Mouse (Mus musculus): ENCODE data around the gene Dnpep.
A peak's percentile ranks its signal among the peaks of the same experiment; 100 is the strongest.

Gene Dnpep

DNA sequence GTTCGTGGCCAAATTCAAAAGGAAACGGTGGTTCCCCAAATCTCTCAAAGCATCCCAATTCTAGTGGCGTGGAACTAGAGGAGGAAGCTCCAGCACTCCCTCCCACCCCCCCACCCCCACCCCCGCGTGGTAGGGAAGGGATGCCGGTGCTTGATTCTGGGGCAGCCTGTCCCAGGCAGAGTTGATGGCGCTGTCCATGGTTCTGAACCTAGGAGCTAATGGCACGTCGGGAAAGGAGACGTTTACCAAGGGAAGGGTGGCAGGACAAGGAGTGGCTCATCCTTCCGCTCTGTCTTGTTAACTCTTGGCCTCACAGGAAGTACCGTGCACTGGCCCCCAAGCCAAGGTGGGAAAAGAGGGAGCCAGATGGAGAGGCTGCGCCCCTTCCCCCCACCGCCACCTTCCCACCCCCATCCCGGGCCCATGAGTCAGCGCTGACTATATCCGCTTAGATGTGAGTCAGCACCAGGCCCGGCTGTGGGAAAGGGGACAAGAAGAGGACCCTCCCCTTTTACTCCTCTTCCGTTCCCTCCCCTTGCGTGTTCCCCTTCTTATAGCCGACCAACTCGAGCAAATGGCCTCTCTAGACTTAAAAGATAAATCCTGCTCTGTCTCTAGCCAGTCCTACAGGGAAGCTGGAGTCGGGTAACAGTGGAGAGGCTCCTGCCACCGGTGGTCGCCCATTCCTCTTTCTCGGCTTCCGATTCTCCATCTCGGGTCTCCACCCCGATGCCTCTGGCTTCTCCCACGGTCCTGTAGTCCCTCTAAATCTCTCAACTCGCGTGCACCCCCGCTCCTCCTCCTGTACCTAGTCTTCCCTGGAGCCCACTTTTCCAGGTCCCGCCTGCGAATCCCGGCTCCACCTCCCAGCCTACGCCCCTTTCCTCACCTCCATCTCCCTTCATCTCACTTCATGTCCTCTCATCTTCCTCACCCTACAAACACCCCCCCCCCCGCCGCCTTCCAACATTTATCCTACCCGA lies 54.5 kb downstream of the Dnpep start:
- peak; percentile 80 for DNase-seq

DNA sequence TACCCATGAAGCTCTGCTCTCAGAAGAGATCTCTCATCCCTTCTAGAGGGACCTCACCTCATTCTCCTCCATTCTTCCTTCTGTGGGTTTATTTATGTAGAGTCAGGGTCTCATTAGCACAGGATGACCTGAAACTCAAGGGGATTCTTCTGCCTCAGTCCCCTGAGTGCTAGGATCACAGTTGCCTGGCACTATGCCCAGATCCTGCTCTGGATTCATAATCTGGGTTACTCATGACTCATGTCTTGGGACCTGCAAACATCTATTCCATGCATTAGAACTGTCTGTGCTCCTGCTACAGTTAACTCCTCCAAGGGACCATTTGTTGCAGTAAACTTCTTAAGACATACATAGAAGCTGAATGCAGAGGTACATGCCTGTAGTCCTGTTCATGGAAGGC lies 56.5 kb downstream of the Dnpep start:
- no peak for DNase-seq

Measured in thymus, postnatal 4 days (tissue).